16 mouse cellular contexts compared by ENCODE assay signal in the genomic region with DNA sequence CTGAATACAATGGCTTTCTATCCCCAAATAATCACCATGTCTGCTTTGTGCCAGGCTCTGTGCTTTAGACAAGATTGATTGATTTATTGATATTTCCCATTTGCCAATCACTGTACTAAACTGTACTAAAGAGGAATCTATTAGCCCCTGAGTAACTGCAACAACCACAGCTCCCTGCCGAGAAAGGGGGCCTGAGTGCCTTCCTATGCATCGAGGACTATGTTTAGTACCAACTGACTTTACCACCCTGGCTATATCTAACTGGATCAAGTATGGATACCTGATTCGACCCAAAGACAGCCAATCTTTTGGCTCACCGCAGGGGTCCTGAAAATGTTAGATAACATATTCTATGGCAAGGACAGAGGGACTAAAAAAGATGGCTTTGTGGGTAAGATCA.
"Had no signal": no experiment of that assay in that cellular context is flagged by ENCODE, and none has a peak within 500 bp of the region (broad histone marks: within the 10 kb centered on the region; RNA-seq: fewer than 3 reads in every experiment).

No protein-coding gene starts in this region.

- H3K4me2 ChIP-seq: neural tube, embryonic 13.5 days; neural tube, embryonic 15.5 days; stomach, embryonic 15.5 days had no signal

- H3K4me1 ChIP-seq: stomach, embryonic 15.5 days had no signal

- H3K4me3 ChIP-seq: neural tube, embryonic 13.5 days; neural tube, embryonic 15.5 days; stomach, embryonic 15.5 days had no signal

- H3K9ac ChIP-seq: neural tube, embryonic 13.5 days; neural tube, embryonic 15.5 days; stomach, embryonic 15.5 days had no signal

- H3K9me3 ChIP-seq: neural tube, embryonic 13.5 days; neural tube, embryonic 15.5 days; stomach, embryonic 15.5 days had no signal

- DNase-seq: retina, postnatal 1 day; right cerebral cortex, adult 18-20 months; right cerebral cortex, postnatal 14 days; right cerebral cortex, postnatal 25 days; right cerebral cortex, postnatal 4 days; spleen, adult 18-20 months; thymus, adult 18-20 months; thymus, adult 2 months; thymus, postnatal 14 days; thymus, postnatal 25 days; thymus, postnatal 36 days; thymus, postnatal 4 days had no signal

- H3K27me3 ChIP-seq: stomach, embryonic 15.5 days had no signal

- H3K27ac ChIP-seq: neural tube, embryonic 13.5 days; neural tube, embryonic 15.5 days; stomach, embryonic 15.5 days; stomach, postnatal 0 days had no signal

- H3K36me3 ChIP-seq: neural tube, embryonic 13.5 days; neural tube, embryonic 15.5 days; stomach, embryonic 15.5 days had no signal
